Mouse (Mus musculus): ENCODE results near the gene 9230104L09Rik. TPM values are rescaled to one million over a fixed set of nuclear protein-coding genes. Genes with fewer than 3 reads are reported as not detected.

Gene 9230104L09Rik
- polyA plus RNA-seq, 1 experiment, result not detected

DNA sequence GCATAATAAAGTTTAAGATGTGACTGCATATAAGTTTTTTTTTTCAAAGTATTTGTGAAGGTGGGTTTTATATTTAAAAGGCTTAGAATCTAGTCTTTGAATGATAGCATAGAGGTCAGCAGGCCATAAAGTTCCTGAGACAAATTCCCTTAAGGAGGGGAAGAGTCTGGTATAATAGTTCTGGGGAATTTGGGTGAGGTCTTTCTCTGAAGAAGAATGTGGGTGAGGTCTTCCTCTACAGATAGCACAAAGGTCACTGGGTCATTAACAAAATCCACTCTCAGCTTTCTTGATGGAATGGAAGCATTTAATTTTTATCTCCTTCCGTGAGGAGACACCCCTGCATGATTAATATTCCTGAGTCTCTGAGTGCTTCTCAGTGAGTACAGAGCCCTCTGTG lies 38.9 kb downstream of the 9230104L09Rik start:
- no peaks in the 10 kb centered on the region for H3K36me3 ChIP-seq (ENCODE audit: control insufficient read depth, insufficient read depth, low read length)
- no peaks in the 10 kb centered on the region for H3K27me3 ChIP-seq (ENCODE audit: control insufficient read depth, insufficient read depth, low read length)
- no peak overlapping the region for H3K4me3 ChIP-seq (ENCODE audit: low read depth, low read length)
- TF ChIP-seq POLR2A (IDR thresholded peaks at IDR 0.05; ENCODE audit: low read depth, low read length) (no peak), CTCF (IDR thresholded peaks at IDR 0.05; ENCODE audit: extremely low read depth, insufficient read length, insufficient replicate concordance, low read depth, low read length) (no peak)
- no peak overlapping the region for H3K27ac ChIP-seq (ENCODE audit: insufficient read depth, low read depth, low read length)
- H3K4me1 ChIP-seq (ENCODE audit: control insufficient read depth, insufficient read depth, insufficient read length, low read length), result no peaks in the 10 kb centered on the region
- 24% methylated on average over 1 of the region's 1 CpGs for WGBS

- Histone ChIP-seq H3K36me3 (ENCODE audit: control insufficient read depth, insufficient read depth, low read length) (no peaks in the 10 kb centered on the region), H3K4me3 (ENCODE audit: low read depth, low read length) (no peak within 1 kb of the TSS), H3K27me3 (ENCODE audit: control insufficient read depth, insufficient read depth, low read length) (no peaks in the 10 kb centered on the region), H3K4me1 (ENCODE audit: control insufficient read depth, insufficient read depth, insufficient read length, low read length) (no peaks in the 10 kb centered on the region), H3K27ac (ENCODE audit: insufficient read depth, low read depth, low read length) (no peak within 1 kb of the TSS)
- TF ChIP-seq POLR2A (IDR thresholded peaks at IDR 0.05; ENCODE audit: low read depth, low read length) (no peak), CTCF (IDR thresholded peaks at IDR 0.05; ENCODE audit: extremely low read depth, insufficient read length, insufficient replicate concordance, low read depth, low read length) (no peak)
These were observed 44.9 kb downstream of the 9230104L09Rik start, which contains the start of gene Cst13 for GRCm38 (mm10) chr2:148819909-148820308. Cst13 (plus strand) TSS chr2:148820081.

GRCm38 (mm10) chr2:148806696-148807095 lies 58.1 kb downstream of the 9230104L09Rik start:
- TF ChIP-seq CTCF (IDR thresholded peaks at IDR 0.05; ENCODE audit: extremely low read depth, insufficient read length, insufficient replicate concordance, low read depth, low read length) (no peak), POLR2A (IDR thresholded peaks at IDR 0.05; ENCODE audit: low read depth, low read length) (no peak)
- Histone ChIP-seq H3K27ac (ENCODE audit: insufficient read depth, low read depth, low read length) (no peak overlapping the region), H3K36me3 (ENCODE audit: control insufficient read depth, insufficient read depth, low read length) (no peaks in the 10 kb centered on the region), H3K4me3 (ENCODE audit: low read depth, low read length) (no peak overlapping the region), H3K27me3 (ENCODE audit: control insufficient read depth, insufficient read depth, low read length) (no peaks in the 10 kb centered on the region), H3K4me1 (ENCODE audit: control insufficient read depth, insufficient read depth, insufficient read length, low read length) (no peaks in the 10 kb centered on the region)
- WGBS, result 63% methylated on average over 6 of the region's 6 CpGs

DNA sequence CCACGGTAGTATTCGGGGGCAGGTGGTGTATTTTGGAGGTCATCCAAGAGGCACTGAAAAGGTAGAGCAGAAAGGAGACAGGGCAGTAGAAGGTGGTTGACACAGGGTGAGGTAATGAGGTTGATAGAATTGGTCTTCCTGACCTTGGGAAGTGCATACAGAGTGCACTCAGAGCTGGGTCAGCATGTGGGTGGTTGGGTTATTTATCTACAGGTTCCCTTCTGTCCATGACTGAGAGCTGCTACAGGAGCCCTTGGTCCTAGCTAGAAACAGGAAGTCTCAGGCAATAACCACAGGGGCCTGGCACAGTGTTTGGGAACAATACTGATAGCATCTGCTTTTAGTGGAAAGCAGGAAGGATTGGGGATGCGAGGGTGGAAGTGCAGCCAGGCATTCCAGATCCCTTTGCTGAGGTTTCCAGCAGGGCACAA lies 63.3 kb downstream of the 9230104L09Rik start:
- Histone ChIP-seq H3K27ac (ENCODE audit: insufficient read depth, low read depth, low read length) (no peak overlapping the region), H3K4me3 (ENCODE audit: low read depth, low read length) (no peak overlapping the region), H3K4me1 (ENCODE audit: control insufficient read depth, insufficient read depth, insufficient read length, low read length) (no peaks in the 10 kb centered on the region), H3K36me3 (ENCODE audit: control insufficient read depth, insufficient read depth, low read length) (no peaks in the 10 kb centered on the region), H3K27me3 (ENCODE audit: control insufficient read depth, insufficient read depth, low read length) (no peaks in the 10 kb centered on the region)
- WGBS, result 24% methylated on average over 3 of the region's 3 CpGs
- no peak for TF ChIP-seq CTCF (IDR thresholded peaks at IDR 0.05; ENCODE audit: extremely low read depth, insufficient read length, insufficient replicate concordance, low read depth, low read length)
- TF ChIP-seq POLR2A (IDR thresholded peaks at IDR 0.05; ENCODE audit: low read depth, low read length), result no peak

DNA sequence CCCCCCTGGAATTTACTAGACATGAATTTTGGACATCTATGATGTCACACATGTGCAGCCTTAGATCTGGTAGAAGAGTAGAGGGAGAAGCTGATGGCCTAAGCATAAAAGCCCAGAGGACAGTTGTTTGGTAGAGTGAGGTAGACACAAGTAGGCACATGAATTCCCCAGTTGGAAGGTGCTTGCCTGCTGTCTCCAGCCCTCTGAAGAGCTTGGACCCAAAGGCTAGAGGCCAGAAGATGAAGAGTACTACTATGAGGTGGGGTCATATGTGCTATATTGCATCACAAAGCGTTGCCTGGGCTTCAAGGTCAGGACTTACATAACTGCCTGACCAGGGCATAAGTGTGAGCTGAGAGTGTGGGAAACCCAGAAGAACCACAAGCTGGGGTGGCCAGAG lies 66.4 kb downstream of the 9230104L09Rik start, which contains the start of gene Cst8:
Cst8 (plus strand) TSS at position 301 of the 400 bp plus-strand sequence.
- TF ChIP-seq CTCF (IDR thresholded peaks at IDR 0.05; ENCODE audit: extremely low read depth, insufficient read length, insufficient replicate concordance, low read depth, low read length), result no peak
- no peak for TF ChIP-seq POLR2A (IDR thresholded peaks at IDR 0.05; ENCODE audit: low read depth, low read length)
- Histone ChIP-seq H3K4me1 (ENCODE audit: control insufficient read depth, insufficient read depth, insufficient read length, low read length) (no peaks in the 10 kb centered on the region), H3K27me3 (ENCODE audit: control insufficient read depth, insufficient read depth, low read length) (no peaks in the 10 kb centered on the region), H3K4me3 (ENCODE audit: low read depth, low read length) (no peak within 1 kb of the TSS), H3K27ac (ENCODE audit: insufficient read depth, low read depth, low read length) (no peak within 1 kb of the TSS), H3K36me3 (ENCODE audit: control insufficient read depth, insufficient read depth, low read length) (no peaks in the 10 kb centered on the region)
- WGBS, result 77% methylated on average over 1 of the region's 1 CpGs

Other genes starting within 250 kb of the 9230104L09Rik start
- 9.4 and 14.1 TPM in 2 replicates for gene Nxt1, start 192.4 kb downstream of the 9230104L09Rik start, polyA plus RNA-seq (2012; rRNA removed)
- 4.5 and 5.5 TPM in 2 replicates for gene Gzf1, start 184.0 kb downstream of the 9230104L09Rik start, polyA plus RNA-seq (2012; rRNA removed)
- 0.10 and 0.16 TPM in 2 replicates for gene Napb, start 132.6 kb downstream of the 9230104L09Rik start, polyA plus RNA-seq (2012; rRNA removed)
- not detected in 2 replicates for gene Cstl1, start 114.7 kb downstream of the 9230104L09Rik start, polyA plus RNA-seq (2012; rRNA removed)
- not detected in 2 replicates for gene Cst11, start 93.5 kb downstream of the 9230104L09Rik start, polyA plus RNA-seq (2012; rRNA removed)
- not detected in 2 replicates for gene 8030411F24Rik, start 83.0 kb downstream of the 9230104L09Rik start, polyA plus RNA-seq (2012; rRNA removed)
- gene Cst12, start 75.7 kb downstream of the 9230104L09Rik start, polyA plus RNA-seq (2012; rRNA removed), result not detected in 2 replicates
- not detected in 2 replicates for gene Cst8, start 66.3 kb downstream of the 9230104L09Rik start, polyA plus RNA-seq (2012; rRNA removed)
- gene Cst13, start 45.0 kb downstream of the 9230104L09Rik start, polyA plus RNA-seq (2012; rRNA removed), result not detected in 2 replicates
- not detected in 2 replicates for gene Cst9, start 29.9 kb downstream of the 9230104L09Rik start, polyA plus RNA-seq (2012; rRNA removed)
- 323 and 330 TPM in 2 replicates for gene Cst3, start 10.7 kb upstream of the 9230104L09Rik start, polyA plus RNA-seq (2012; rRNA removed)
- not detected in 2 replicates for gene Gm1330, start 138.2 kb upstream of the 9230104L09Rik start, polyA plus RNA-seq (2012; rRNA removed)
- gene Gm10750, start 152.2 kb upstream of the 9230104L09Rik start, polyA plus RNA-seq (2012; rRNA removed), result not detected in 2 replicates